Mouse (Mus musculus) neural tube, embryonic 11.5 days (tissue): ENCODE data around the gene Fdxr. TPM values are rescaled to one million over a fixed set of nuclear protein-coding genes. Genes with fewer than 3 reads are reported as not detected.

Source experiments
- ATAC-seq: fragments of 200-750 bp; cut with Nextera tagmentation; 2 replicates; pipeline ENCODE4 v1.8.0; 2017; ENCODE audit warnings: moderate number of reproducible peaks, mild to moderate bottlenecking, moderate TSS enrichment, moderate library complexity; ENCODE audit not compliant: insufficient read depth, low FRiP score, low TSS enrichment
- DNase-seq: peaks from one replicate; pipeline ENCODE4 v3.0.0-alpha.2; 2015; ENCODE audit warnings: low spot score
- H3K27ac ChIP-seq: fragments of 300-500 bp; sonication (generic); 2 replicates; pipeline ENCODE4 v1.5.1; 2014; ENCODE audit warnings: low read depth, mild to moderate bottlenecking, low read length
- H3K27me3 ChIP-seq: fragments of 300-500 bp; sonication (generic); 2 replicates; pipeline ENCODE4 v1.6.1; 2014; ENCODE audit warnings: mild to moderate bottlenecking, low read length, mixed read lengths; ENCODE audit not compliant: control insufficient read depth, insufficient read depth
- H3K36me3 ChIP-seq: fragments of 300-500 bp; sonication (generic); 2 replicates; pipeline ENCODE4 v1.6.1; 2014; ENCODE audit warnings: mild to moderate bottlenecking, low read length, moderate library complexity, mixed read lengths; ENCODE audit not compliant: control insufficient read depth, insufficient read depth
- H3K4me1 ChIP-seq: fragments of 300-500 bp; sonication (generic); 2 replicates; pipeline ENCODE4 v1.6.1; 2014; ENCODE audit warnings: low read length, mixed read lengths; ENCODE audit not compliant: control insufficient read depth, insufficient read depth
- H3K4me2 ChIP-seq: fragments of 300-500 bp; sonication (generic); 2 replicates; pipeline ENCODE4 v1.6.1; 2014; ENCODE audit warnings: low read depth, mild to moderate bottlenecking, moderate library complexity
- H3K4me3 ChIP-seq: fragments of 300-500 bp; sonication (generic); 2 replicates; pipeline ENCODE4 v1.5.1; 2014; ENCODE audit warnings: low read depth, low read length
- H3K9ac ChIP-seq: fragments of 300-500 bp; sonication (generic); 2 replicates; pipeline ENCODE4 v1.6.1; 2014; ENCODE audit warnings: mild to moderate bottlenecking, low read length
- H3K9me3 ChIP-seq: fragments of 300-500 bp; sonication (generic); 2 replicates; pipeline ENCODE4 v1.6.1; 2016; ENCODE audit warnings: low read length; ENCODE audit not compliant: control insufficient read depth
- WGBS: fragments of 180-500 bp; shearing (Covaris S2); extraction: QIAGEN DNeasy Blood & Tissue Kit; methylation state at CpG from one replicate; pipeline ENCODE4 v1.1.7; 2014; 5-methylcytosine and 5-hydroxymethylcytosine counted together
- polyA plus RNA-seq: library from polyadenylated mRNA; unstranded; fragments of >200 nt; fragmentation: Nextera tagmentation; extraction: Ambion mirVana; gene quantifications from 2 replicates; pipeline ENCODE4 v1.2.1, GENCODE M21; 2014

Fdxr gene
- polyA plus RNA-seq, 1 experiment from 2014 or later, result 15.1 TPM

- Histone ChIP-seq H3K27me3 (no peaks in the 10 kb centered on the region), H3K9ac (no peak overlapping the region), H3K36me3 (no peaks in the 10 kb centered on the region), H3K27ac (no peak overlapping the region), H3K9me3 (no peaks in the 10 kb centered on the region), H3K4me3 (no peak overlapping the region), H3K4me1 (no peaks in the 10 kb centered on the region), H3K4me2 (no peak overlapping the region)
- no peak for ATAC-seq
- 84% methylated on average over 12 of the region's 12 CpGs for WGBS
- no peak for DNase-seq
Observed at GRCm38 (mm10) chr11:115283891-115284620, 7.2 kb upstream of the Fdxr start.

GRCm38 (mm10) chr11:115283486-115283765 is 6.6 kb upstream of the Fdxr start:
- Histone ChIP-seq H3K27ac (no peak overlapping the region), H3K4me1 (no peaks in the 10 kb centered on the region), H3K27me3 (no peaks in the 10 kb centered on the region), H3K9me3 (no peaks in the 10 kb centered on the region), H3K36me3 (no peaks in the 10 kb centered on the region), H3K4me3 (no peak overlapping the region), H3K4me2 (no peak overlapping the region), H3K9ac (no peak overlapping the region)
- no peak for ATAC-seq
- DNase-seq, result no peak
- 80% methylated on average over 9 of the region's 9 CpGs for WGBS

GRCm38 (mm10) chr11:115282723-115283485 is 6.1 kb upstream of the Fdxr start:
- WGBS, result 86% methylated on average over 8 of the region's 8 CpGs
- Histone ChIP-seq H3K36me3 (no peaks in the 10 kb centered on the region), H3K4me1 (peaks cover under 1% of the 10 kb centered on the region; the same call in 1 of the 2 replicates), H3K9me3 (no peaks in the 10 kb centered on the region), H3K4me3 (no peak overlapping the region), H3K27me3 (no peaks in the 10 kb centered on the region), H3K9ac (no peak overlapping the region), H3K27ac (no peak overlapping the region), H3K4me2 (no peak overlapping the region)
- DNase-seq (no peak), ATAC-seq (no peak)

- ATAC-seq (no peak), DNase-seq (no peak)
- WGBS, result 72% methylated on average over 8 of the region's 8 CpGs
- Histone ChIP-seq H3K4me3 (no peak overlapping the region), H3K9ac (no peak overlapping the region), H3K4me2 (no peak overlapping the region), H3K4me1 (peaks cover 3% of the 10 kb centered on the region; the same call in 1 of the 2 replicates), H3K36me3 (no peaks in the 10 kb centered on the region), H3K9me3 (no peaks in the 10 kb centered on the region), H3K27ac (no peak overlapping the region), H3K27me3 (no peaks in the 10 kb centered on the region)
Observed at GRCm38 (mm10) chr11:115282295-115282694, 5.4 kb upstream of the Fdxr start.

- Histone ChIP-seq H3K9me3 (no peaks in the 10 kb centered on the region), H3K4me1 (peaks cover 8% of the 10 kb centered on the region), H3K27ac (no peak overlapping the region), H3K4me3 (no peak overlapping the region), H3K36me3 (no peaks in the 10 kb centered on the region), H3K27me3 (no peaks in the 10 kb centered on the region), H3K9ac (no peak overlapping the region), H3K4me2 (no peak overlapping the region)
- DNase-seq, result no peak
- WGBS, result 76% methylated on average over 1 of the region's 1 CpGs
- no peak for ATAC-seq
Observed at GRCm38 (mm10) chr11:115279726-115280125, 2.9 kb upstream of the Fdxr start.

GRCm38 (mm10) chr11:115278176-115278575 is 1.3 kb upstream of the Fdxr start:
- no peaks in the 10 kb centered on the region; the same call in 1 of the 2 replicates for H3K36me3 ChIP-seq
- no peak overlapping the region for H3K9ac ChIP-seq
- 70% methylated on average over 6 of the region's 6 CpGs for WGBS
- peaks cover 8% of the 10 kb centered on the region for H3K4me1 ChIP-seq
- ATAC-seq (no peak), DNase-seq (no peak)
- H3K27ac ChIP-seq, result no peak overlapping the region
- no peak overlapping the region for H3K4me3 ChIP-seq
- H3K4me2 ChIP-seq, result no peak overlapping the region; the same call in 1 of the 2 replicates
- H3K27me3 ChIP-seq, result no peaks in the 10 kb centered on the region
- no peaks in the 10 kb centered on the region for H3K9me3 ChIP-seq

- no peak for ATAC-seq
Observed at GRCm38 (mm10) chr11:115277604-115277975, 740 bp upstream of the Fdxr start.

GRCm38 (mm10) chr11:115275954-115276353 is 896 bp downstream of the Fdxr start:
- Histone ChIP-seq H3K27ac (no peak overlapping the region), H3K9ac (peak overlapping the region; percentile 69)
- ATAC-seq, result no peak

More at GRCm38 (mm10) chr11:115277604-115277975, 740 bp upstream of the Fdxr start:
- Histone ChIP-seq H3K4me2 (peak overlapping the region; percentile 37), H3K9me3 (no peaks in the 10 kb centered on the region), H3K27me3 (no peaks in the 10 kb centered on the region), H3K36me3 (no peaks in the 10 kb centered on the region; the same call in 1 of the 2 replicates), H3K27ac (no peak overlapping the region), H3K9ac (no peak overlapping the region), H3K4me1 (peaks cover 8% of the 10 kb centered on the region), H3K4me3 (peak overlapping the region; percentile 39)
- 20% methylated on average over 7 of the region's 7 CpGs for WGBS
- no peak for DNase-seq

GRCm38 (mm10) chr11:115275509-115275908 is 1.3 kb downstream of the Fdxr start:
- H3K36me3 ChIP-seq, result no peaks in the 10 kb centered on the region; the same call in 1 of the 2 replicates
- DNase-seq (no peak), ATAC-seq (no peak)
- no peaks in the 10 kb centered on the region for H3K27me3 ChIP-seq
- no peaks in the 10 kb centered on the region for H3K9me3 ChIP-seq
- WGBS, result 90% methylated on average over 6 of the region's 6 CpGs
- H3K27ac ChIP-seq, result no peak overlapping the region
- no peak overlapping the region for H3K9ac ChIP-seq
- peaks cover 8% of the 10 kb centered on the region for H3K4me1 ChIP-seq
- H3K4me2 ChIP-seq, result no peak overlapping the region
- H3K4me3 ChIP-seq, result no peak overlapping the region

More at GRCm38 (mm10) chr11:115275954-115276353, 896 bp downstream of the Fdxr start:
- no peaks in the 10 kb centered on the region for H3K27me3 ChIP-seq
- WGBS, result 51% methylated on average over 3 of the region's 3 CpGs
- no peak for DNase-seq
- H3K4me1 ChIP-seq, result peaks cover 8% of the 10 kb centered on the region
- peak overlapping the region; percentile 41 for H3K4me3 ChIP-seq
- peak overlapping the region; percentile 68 for H3K4me2 ChIP-seq
- no peaks in the 10 kb centered on the region; the same call in 1 of the 2 replicates for H3K36me3 ChIP-seq
- H3K9me3 ChIP-seq, result no peaks in the 10 kb centered on the region
